Mouse (Mus musculus) stomach, embryonic 16.5 days (tissue): ENCODE measurements around the gene Aldh1l2. TPM values are rescaled to one million over a fixed set of nuclear protein-coding genes. Genes with fewer than 3 reads are reported as not detected.

ENCODE experiments used
- ATAC-seq: fragments of 200-750 bp; cut with Nextera tagmentation; 2 replicates; pipeline ENCODE4 v1.8.0; 2017; ENCODE audit warnings: moderate number of reproducible peaks, moderate TSS enrichment; ENCODE audit not compliant: insufficient read depth, low FRiP score
- H3K27ac ChIP-seq: fragments of 300-500 bp; sonication (generic); 2 replicates; pipeline ENCODE4 v1.5.1; 2014; ENCODE audit warnings: low read length
- H3K27me3 ChIP-seq: fragments of 300-500 bp; sonication (generic); 2 replicates; pipeline ENCODE4 v1.6.1; 2014; ENCODE audit warnings: low read length, control low read depth, mixed read lengths; ENCODE audit not compliant: control insufficient read depth, insufficient read depth
- H3K36me3 ChIP-seq: fragments of 300-500 bp; sonication (generic); 2 replicates; pipeline ENCODE4 v1.6.1; 2014; ENCODE audit warnings: low read length; ENCODE audit not compliant: control insufficient read depth, insufficient read depth
- H3K4me1 ChIP-seq: fragments of 300-500 bp; sonication (generic); 2 replicates; pipeline ENCODE4 v1.6.1; 2014; ENCODE audit warnings: low read length, control low read depth, mixed read lengths; ENCODE audit not compliant: control insufficient read depth, insufficient read depth
- H3K4me2 ChIP-seq: fragments of 300-500 bp; sonication (generic); 2 replicates; pipeline ENCODE4 v1.6.1; 2014; ENCODE audit warnings: low read depth, low read length, mixed read lengths
- H3K4me3 ChIP-seq: fragments of 300-500 bp; sonication (generic); replicated peaks from 2 replicates; pipeline ENCODE4 v1.5.1; 2014; ENCODE audit warnings: mild to moderate bottlenecking, low read length
- H3K9ac ChIP-seq: fragments of 300-500 bp; sonication (generic); 2 replicates; pipeline ENCODE4 v1.6.1; 2014; ENCODE audit warnings: low read length
- H3K9me3 ChIP-seq: fragments of 300-500 bp; sonication (generic); replicated peaks from 2 replicates; pipeline ENCODE4 v1.6.1; 2016; ENCODE audit warnings: low read length, control low read depth; ENCODE audit not compliant: control insufficient read depth
- WGBS: fragments of 180-500 bp; shearing (Covaris S2); extraction: QIAGEN DNeasy Blood & Tissue Kit; methylation state at CpG from one replicate; pipeline ENCODE4 v1.1.7; 2014; 5-methylcytosine and 5-hydroxymethylcytosine counted together
- polyA plus RNA-seq: library from polyadenylated mRNA; unstranded; fragments of >200 nt; fragmentation: Nextera tagmentation; extraction: Ambion mirVana; gene quantifications from 2 replicates; pipeline ENCODE4 v1.2.1, GENCODE M21; 2015

Gene Aldh1l2
- polyA plus RNA-seq, 1 experiment from 2014 or later: 2.9 TPM

- WGBS: 87% methylated on average over 13 of the region's 13 CpGs
- H3K27me3 ChIP-seq: no peaks in the 10 kb centered on the region
- H3K4me2 ChIP-seq: no peak overlapping the region
- no peak for ATAC-seq
- no peaks in the 10 kb centered on the region for H3K4me1 ChIP-seq
- H3K9ac ChIP-seq: no peak overlapping the region
- no peaks in the 10 kb centered on the region for H3K9me3 ChIP-seq
- H3K27ac ChIP-seq: no peak overlapping the region
- no peak overlapping the region for H3K4me3 ChIP-seq
- H3K36me3 ChIP-seq: no peaks in the 10 kb centered on the region
These were observed 36.6 kb downstream of the Aldh1l2 start for GRCm38 (mm10) chr10:83497321-83497720.

GRCm38 (mm10) chr10:83490506-83490905 is 43.4 kb downstream of the Aldh1l2 start:
- Histone ChIP-seq H3K4me1 (no peaks in the 10 kb centered on the region), H3K9ac (no peak overlapping the region), H3K4me2 (no peak overlapping the region), H3K27me3 (no peaks in the 10 kb centered on the region), H3K36me3 (no peaks in the 10 kb centered on the region), H3K9me3 (no peaks in the 10 kb centered on the region), H3K4me3 (no peak overlapping the region), H3K27ac (no peak overlapping the region)
- ATAC-seq: no peak
- 85% methylated on average over 6 of the region's 6 CpGs for WGBS

GRCm38 (mm10) chr10:83477286-83477685 is 56.7 kb downstream of the Aldh1l2 start:
- no peaks in the 10 kb centered on the region for H3K27me3 ChIP-seq
- ATAC-seq: no peak
- WGBS: 77% methylated on average over 5 of the region's 5 CpGs
- H3K4me3 ChIP-seq: no peak overlapping the region
- no peaks in the 10 kb centered on the region for H3K4me1 ChIP-seq
- H3K9ac ChIP-seq: no peak overlapping the region
- no peaks in the 10 kb centered on the region for H3K9me3 ChIP-seq
- no peaks in the 10 kb centered on the region for H3K36me3 ChIP-seq
- H3K27ac ChIP-seq: no peak overlapping the region
- H3K4me2 ChIP-seq: no peak overlapping the region

GRCm38 (mm10) chr10:83475226-83475625 is 58.7 kb downstream of the Aldh1l2 start:
- Histone ChIP-seq H3K9me3 (no peaks in the 10 kb centered on the region), H3K4me1 (no peaks in the 10 kb centered on the region), H3K4me2 (no peak overlapping the region), H3K4me3 (no peak overlapping the region), H3K36me3 (no peaks in the 10 kb centered on the region), H3K27ac (no peak overlapping the region), H3K27me3 (no peaks in the 10 kb centered on the region), H3K9ac (no peak overlapping the region)
- no peak for ATAC-seq
- WGBS: 95% methylated on average over 13 of the region's 13 CpGs

GRCm38 (mm10) chr10:83457531-83457930 is 76.4 kb downstream of the Aldh1l2 start:
- ATAC-seq: no peak
- H3K4me1 ChIP-seq: no peaks in the 10 kb centered on the region
- WGBS: 84% methylated on average over 3 of the region's 3 CpGs
- H3K9me3 ChIP-seq: peaks cover 15% of the 10 kb centered on the region
- no peak overlapping the region for H3K27ac ChIP-seq
- H3K4me2 ChIP-seq: no peak overlapping the region
- H3K36me3 ChIP-seq: no peaks in the 10 kb centered on the region; the same call in 1 of the 2 replicates
- no peaks in the 10 kb centered on the region for H3K27me3 ChIP-seq
- no peak overlapping the region for H3K9ac ChIP-seq
- no peak overlapping the region for H3K4me3 ChIP-seq

GRCm38 (mm10) chr10:83448582-83448981 is 85.4 kb downstream of the Aldh1l2 start:
- Histone ChIP-seq H3K4me3 (no peak overlapping the region), H3K36me3 (no peaks in the 10 kb centered on the region), H3K4me1 (no peaks in the 10 kb centered on the region), H3K4me2 (no peak overlapping the region), H3K9ac (no peak overlapping the region), H3K27me3 (no peaks in the 10 kb centered on the region), H3K27ac (no peak overlapping the region), H3K9me3 (peaks cover 7% of the 10 kb centered on the region)
- ATAC-seq: no peak
- WGBS: 91% methylated on average over 7 of the region's 7 CpGs

Other genes starting within 250 kb of the Aldh1l2 start
- gene Slc41a2, start 196.3 kb downstream of the Aldh1l2 start, polyA plus RNA-seq: 0.85 and 1.0 TPM in 2 replicates
- 0.60 and 0.61 TPM in 2 replicates for gene D10Wsu102e, start 173.9 kb downstream of the Aldh1l2 start, polyA plus RNA-seq
- gene Washc4, start 9.6 kb upstream of the Aldh1l2 start, polyA plus RNA-seq: 36.5 and 42.8 TPM in 2 replicates
- 81.9 and 86.7 TPM in 2 replicates for gene Appl2, start 114.6 kb upstream of the Aldh1l2 start, polyA plus RNA-seq
- 23.9 and 25.8 TPM in 2 replicates for gene 1500009L16Rik, start 188.7 kb upstream of the Aldh1l2 start, polyA plus RNA-seq